Mouse (Mus musculus) CH12.LX (cell line): Measurements from ENCODE around the gene Tecta. TPM values are rescaled to one million over a fixed set of nuclear protein-coding genes. Genes with fewer than 3 reads are reported as not detected.

Source experiments
- DNase-seq: peaks from one replicate; pipeline ENCODE4 v3.0.0-alpha.2; 2013; ENCODE audit errors: extremely low read depth
- H3K27ac ChIP-seq: 2 replicates; pipeline ENCODE4 v1.5.1; 2012; ENCODE audit warnings: low read depth, mild to moderate bottlenecking, control low read depth, moderate library complexity; ENCODE audit not compliant: insufficient read depth
- H3K27me3 ChIP-seq: replicated peaks from 2 replicates; pipeline ENCODE3; 2012; ENCODE audit warnings: inconsistent platforms
- H3K36me3 ChIP-seq, 2 experiments: replicated peaks in 1 of 2; 2 replicates each; pipeline versions ENCODE3 to v1.6.1; 2012; ENCODE audit warnings: inconsistent platforms in 1 of 2, low read length in 1 of 2, mild to moderate bottlenecking in 1 of 2, mixed read lengths in 1 of 2, moderate library complexity in 1 of 2; ENCODE audit not compliant: control insufficient read depth in 1 of 2, insufficient read depth in 1 of 2
- H3K4me1 ChIP-seq, 2 experiments: 2 replicates each; pipeline ENCODE4 v1.6.1; 2012; ENCODE audit warnings: inconsistent platforms in 1 of 2, moderate library complexity in 1 of 2; ENCODE audit not compliant: insufficient read depth in 2 of 2, control insufficient read depth in 1 of 2
- H3K4me2 ChIP-seq: 2 replicates; pipeline ENCODE4 v1.6.1; 2012; ENCODE audit warnings: low read depth, mild to moderate bottlenecking, control low read depth; ENCODE audit not compliant: poor library complexity, insufficient read depth, severe bottlenecking
- H3K4me3 ChIP-seq, 3 experiments: fragments of 150-350 bp in 1 of 3; sonication (generic) in 1 of 3; replicated peaks in 1 of 3; 2 replicates each; pipeline versions ENCODE3 to v1.5.1; 2011 to 2012; ENCODE audit warnings: low read depth in 2 of 3, low read length in 2 of 3, mild to moderate bottlenecking in 2 of 3, moderate library complexity in 2 of 3, control low read depth in 1 of 3, improper control_type of control experiment in 1 of 3, inconsistent platforms in 1 of 3, mixed read lengths in 1 of 3; ENCODE audit not compliant: poor library complexity in 1 of 3
- H3K79me2 ChIP-seq: replicated peaks from 2 replicates; pipeline ENCODE4 v1.6.1; 2012; ENCODE audit warnings: mild to moderate bottlenecking, moderate library complexity; ENCODE audit not compliant: control insufficient read depth, poor library complexity, insufficient read depth, severe bottlenecking; ENCODE audit errors: extremely low read depth
- H3K9ac ChIP-seq: 2 replicates; pipeline ENCODE4 v1.6.1; 2012; ENCODE audit warnings: low read depth, mild to moderate bottlenecking, control low read depth, moderate library complexity; ENCODE audit not compliant: insufficient read depth
- H3K9me3 ChIP-seq: replicated peaks from 2 replicates; pipeline ENCODE3; 2012; ENCODE audit warnings: low read length, inconsistent platforms, mixed read lengths
- CTCF ChIP-seq, 2 experiments: IDR thresholded peaks in 1 of 2; conservative IDR thresholded peaks in 1 of 2; 2 replicates each; pipeline ENCODE4 v1.5.1; 2011 to 2012; ENCODE audit warnings: low read depth in 2 of 2, low read length in 2 of 2, improper control_type of control experiment in 1 of 2, inconsistent platforms in 1 of 2, mild to moderate bottlenecking in 1 of 2, moderate library complexity in 1 of 2
- E2F4 ChIP-seq: IDR thresholded peaks from 2 replicates; pipeline ENCODE4 v1.6.1; 2011; ENCODE audit warnings: low read depth, low read length, improper control_type of control experiment; ENCODE audit not compliant: insufficient replicate concordance
- ELF1 ChIP-seq: IDR thresholded peaks from 2 replicates; pipeline ENCODE4 v1.6.1; 2014; ENCODE audit warnings: low read depth, mild to moderate bottlenecking, inconsistent platforms, low read length, improper control_type of control experiment
- MEF2A ChIP-seq: IDR thresholded peaks from 2 replicates; pipeline ENCODE4 v1.6.1; 2014; ENCODE audit warnings: low read depth, mild to moderate bottlenecking, inconsistent platforms, low read length, improper control_type of control experiment, borderline replicate concordance
- NELFE ChIP-seq: IDR thresholded peaks from 2 replicates; pipeline ENCODE4 v1.6.1; 2011; ENCODE audit warnings: low read depth, low read length, improper control_type of control experiment
- NRF1 ChIP-seq: IDR thresholded peaks from 2 replicates; pipeline ENCODE4 v1.6.1; 2014; ENCODE audit warnings: low read depth, mild to moderate bottlenecking, inconsistent platforms, low read length, improper control_type of control experiment, moderate library complexity
- POLR2A ChIP-seq: IDR thresholded peaks from 2 replicates; pipeline ENCODE4 v1.6.1; 2011; ENCODE audit warnings: low read depth, mild to moderate bottlenecking, improper control_type of control experiment, low read length
- RAD21 ChIP-seq: IDR thresholded peaks from 2 replicates; pipeline ENCODE4 v1.6.1; 2011; ENCODE audit warnings: low read depth, mild to moderate bottlenecking, low read length, improper control_type of control experiment, moderate library complexity
- SMC3 ChIP-seq: IDR thresholded peaks from 2 replicates; pipeline ENCODE4 v1.6.1; 2011; ENCODE audit warnings: low read depth, low read length, improper control_type of control experiment
- USF1 ChIP-seq: IDR thresholded peaks from 2 replicates; pipeline ENCODE4 v1.6.1; 2014; ENCODE audit warnings: low read depth, mild to moderate bottlenecking, inconsistent platforms, low read length, improper control_type of control experiment
- ZC3H11A ChIP-seq: IDR thresholded peaks from 2 replicates; pipeline ENCODE4 v1.6.1; 2012; ENCODE audit warnings: low read depth, mild to moderate bottlenecking, inconsistent platforms, low read length, improper control_type of control experiment
- ZNF384 ChIP-seq: IDR thresholded peaks from 2 replicates; pipeline ENCODE4 v1.6.1; 2012; ENCODE audit warnings: low read depth, low read length, improper control_type of control experiment, inconsistent platforms
- dilution Hi-C: fragments of 300-500 bp; cut with MboI; formaldehyde crosslinking; loops from 2 replicates; pipeline ENCODE4 v1.14.3; 2020; ENCODE audit warnings: low sequenced_read_pairs; ENCODE audit not compliant: extremely low pct_unique_long_range_greater_than_20kb, extremely low pct_ligation_motif_present
- in situ Hi-C: fragments of 300-500 bp; cut with MboI; formaldehyde crosslinking; loops from 3 replicates; pipeline ENCODE4 v1.14.3; 2019; ENCODE audit warnings: low sequenced_read_pairs, low pct_ligation_motif_present, low pct_unique_long_range_greater_than_20kb, mixed read lengths
- polyA plus RNA-seq: library from polyadenylated mRNA; unstranded; fragments of >175 nt; gene quantifications from 2 replicates; pipeline ENCODE4 v1.2.1, GENCODE M21; 2012; ENCODE audit warnings: low read depth; ENCODE audit not compliant: insufficient read length
- total RNA-seq, 2 experiments: library from RNA; depleted of rRNA; stranded (reverse); fragments of 300-350 nt in 1 of 2; fragments of >200 nt in 1 of 2; gene quantifications; 2 replicates each; pipeline ENCODE4 v1.2.3; 2012 to 2014

Gene Tecta
- total and polyA plus RNA-seq, 3 experiments, result 0.04 to 0.09 TPM; not detected in 1

DNA sequence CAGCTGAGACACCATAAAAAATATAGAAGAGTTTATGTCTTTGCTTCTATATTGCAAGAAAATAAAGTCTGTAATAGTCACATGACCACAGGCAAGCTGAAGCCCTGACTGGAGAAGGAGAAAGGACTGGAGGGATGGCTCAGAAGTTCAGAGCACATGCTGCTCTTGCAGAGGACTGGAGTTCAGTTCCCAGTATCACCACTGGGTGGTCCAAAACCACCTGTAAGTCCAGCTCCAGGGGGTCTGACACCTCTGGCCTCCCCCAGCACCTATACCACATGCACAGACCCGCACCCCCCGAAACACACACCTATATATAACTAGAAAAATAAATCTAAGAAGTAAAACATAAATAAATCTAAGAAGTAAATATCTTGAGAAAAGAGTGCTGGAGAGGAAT is 32.4 kb upstream of the Tecta start:
- TF ChIP-seq SMC3 (peak; percentile 14; the same call in 1 of the 2 replicates), RAD21 (no peak; the same call in 1 of the 2 replicates), CTCF (conservative IDR thresholded peaks at IDR 0.05 in 1 of 2, IDR thresholded peaks at IDR 0.05 in 1 of 2; ENCODE audit: low read depth in 2 of 2, low read length in 2 of 2) (peak in 1 of 2 experiments; percentile 25; a peak in 2 of 4 replicates), NRF1 (no peak)
- Histone ChIP-seq H3K9me3 (no peaks in the 10 kb centered on the region), H3K4me3 (no peak overlapping the region), H3K79me2 (no peaks in the 10 kb centered on the region), H3K4me2 (no peak overlapping the region), H3K4me1 (peaks cover 0 to 8% of the 10 kb centered on the region in 2 experiments; a peak in 1 of 4 replicates), H3K27ac (no peak overlapping the region), H3K27me3 (no peaks in the 10 kb centered on the region), H3K9ac (no peak overlapping the region), H3K36me3 (peaks cover 21 to 82% of the 10 kb centered on the region in 2 experiments)
- in situ Hi-C loops, result no loop called here
- peak; percentile 11 for DNase-seq
- dilution Hi-C loops, result no loop called here

- H3K36me3 ChIP-seq, result peaks cover 21 to 82% of the 10 kb centered on the region in 2 experiments
- no peaks in the 10 kb centered on the region for H3K79me2 ChIP-seq
- TF ChIP-seq USF1, result no peak
- TF ChIP-seq POLR2A, result no peak
- no peak for TF ChIP-seq NRF1
- TF ChIP-seq ZNF384, result no peak
- no peak for TF ChIP-seq ELF1
- no peak for TF ChIP-seq NELFE
- TF ChIP-seq E2F4, result no peak
- TF ChIP-seq CTCF (conservative IDR thresholded peaks at IDR 0.05 in 1 of 2, IDR thresholded peaks at IDR 0.05 in 1 of 2; ENCODE audit: low read depth in 2 of 2, low read length in 2 of 2), result no peak
- TF ChIP-seq ZC3H11A, result no peak
- no peak for TF ChIP-seq MEF2A
- TF ChIP-seq, all 38 proteins: peak for 0
- no peak for DNase-seq
- no peak overlapping the region for H3K27ac ChIP-seq
- no peak overlapping the region for H3K4me3 ChIP-seq
- no peaks in the 10 kb centered on the region for H3K27me3 ChIP-seq
- peaks cover 0 to 8% of the 10 kb centered on the region in 2 experiments; a peak in 1 of 4 replicates for H3K4me1 ChIP-seq
- no peak overlapping the region for H3K9ac ChIP-seq
- in situ Hi-C loops (no loop called here), dilution Hi-C loops (no loop called here)
- H3K4me2 ChIP-seq, result no peak overlapping the region
- H3K9me3 ChIP-seq, result no peaks in the 10 kb centered on the region
Measured at GRCm38 (mm10) chr9:42431606-42432005, 31.9 kb upstream of the Tecta start.
